25 mouse cellular contexts compared by ENCODE assay signal in genomic region chr5:33857693-33858092, GRCm38 (mm10).
"Had no signal": no experiment of that assay in that cellular context is flagged by ENCODE, and none has a peak within 500 bp of the region (broad histone marks: within the 10 kb centered on the region; RNA-seq: fewer than 3 reads in every experiment).

No protein-coding gene starts in this region.

- H3K4me2 ChIP-seq: embryonic facial prominence, embryonic 12.5 days; embryonic facial prominence, embryonic 13.5 days; embryonic facial prominence, embryonic 15.5 days; forebrain, embryonic 12.5 days; forebrain, embryonic 13.5 days; forebrain, embryonic 15.5 days had no signal

- H3K27me3 ChIP-seq: embryonic facial prominence, embryonic 12.5 days; embryonic facial prominence, embryonic 13.5 days; embryonic facial prominence, embryonic 15.5 days; forebrain, embryonic 12.5 days; forebrain, embryonic 13.5 days; forebrain, embryonic 15.5 days had no signal

- H3K9me3 ChIP-seq: embryonic facial prominence, embryonic 12.5 days; embryonic facial prominence, embryonic 13.5 days; embryonic facial prominence, embryonic 15.5 days; forebrain, embryonic 12.5 days; forebrain, embryonic 15.5 days; heart, embryonic 10.5 days had no signal

- H3K4me1 ChIP-seq: embryonic facial prominence, embryonic 10.5 days; embryonic facial prominence, embryonic 12.5 days; embryonic facial prominence, embryonic 13.5 days; embryonic facial prominence, embryonic 15.5 days; forebrain, embryonic 10.5 days; forebrain, embryonic 12.5 days; forebrain, embryonic 13.5 days; forebrain, embryonic 15.5 days; heart, embryonic 10.5 days had no signal

- H3K4me3 ChIP-seq: embryonic facial prominence, embryonic 10.5 days; embryonic facial prominence, embryonic 12.5 days; embryonic facial prominence, embryonic 13.5 days; embryonic facial prominence, embryonic 15.5 days; erythroblast, embryonic 14.5 days; forebrain, embryonic 10.5 days; forebrain, embryonic 12.5 days; forebrain, embryonic 13.5 days; forebrain, embryonic 15.5 days; gastrocnemius, adult 2 months; heart, adult 2 months; heart, embryonic 10.5 days had no signal

- ATAC-seq: forebrain, embryonic 13.5 days; forebrain, embryonic 14.5 days; forebrain, embryonic 15.5 days; forebrain, embryonic 16.5 days; forebrain, postnatal 0 days had no signal

- H3K27ac ChIP-seq: embryonic facial prominence, embryonic 10.5 days; embryonic facial prominence, embryonic 12.5 days; embryonic facial prominence, embryonic 13.5 days; embryonic facial prominence, embryonic 15.5 days; forebrain, embryonic 10.5 days; forebrain, embryonic 12.5 days; forebrain, embryonic 13.5 days; forebrain, embryonic 15.5 days; gastrocnemius, adult 2 months; heart, adult 2 months; heart, embryonic 10.5 days had no signal

- H3K9ac ChIP-seq: embryonic facial prominence, embryonic 12.5 days; embryonic facial prominence, embryonic 13.5 days; embryonic facial prominence, embryonic 15.5 days; forebrain, embryonic 12.5 days; forebrain, embryonic 13.5 days; forebrain, embryonic 15.5 days; forebrain, postnatal 0 days had no signal

- DNase-seq: cerebellum, postnatal 10 days; cerebellum, postnatal 14 days; cerebellum, postnatal 25 days; cerebellum, postnatal 36 days; embryo, embryonic 11 days; forebrain, postnatal 0 days; gastrocnemius, adult 2 months; gastrocnemius, postnatal 10 days; gastrocnemius, postnatal 14 days; gastrocnemius, postnatal 25 days; gastrocnemius, postnatal 36 days; heart, adult 18-20 months; heart, adult 2 months had no signal
